Comparison of ENCODE assay signal across 26 mouse cellular contexts in the genomic region with DNA sequence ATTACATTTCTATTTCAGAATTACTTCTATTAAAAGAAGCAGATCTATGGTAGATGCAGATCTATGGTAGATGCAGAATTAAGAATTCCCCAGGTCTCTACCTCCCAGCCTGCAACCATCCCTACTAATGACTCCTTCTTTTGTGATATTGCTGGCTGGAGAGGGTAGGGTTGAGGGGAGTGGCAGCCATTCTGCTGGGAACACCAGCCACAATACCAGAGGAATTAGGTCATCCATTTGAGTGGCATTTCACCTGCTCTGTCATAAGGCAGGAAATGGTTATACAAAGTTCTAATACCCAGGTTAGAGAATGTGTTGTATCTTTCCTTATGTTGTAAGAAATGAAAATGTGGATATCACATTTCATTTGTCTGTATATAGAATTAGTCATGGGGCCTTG. TPM values are rescaled to one million over a fixed set of nuclear protein-coding genes. Genes with fewer than 3 reads are reported as not detected.
DNase-seq lines count a peak whose midpoint lies in the region; ATAC-seq and TF ChIP-seq lines count a peak whose summit lies in the region.
"Had no signal": no experiment of that assay in that cellular context is flagged by ENCODE, and none has a peak within 500 bp of the region (broad histone marks: within the 10 kb centered on the region; RNA-seq: fewer than 3 reads in every experiment).

No protein-coding gene starts in this region.

- DNase-seq in lung, postnatal 0 days (ENCODE audit: low spot score), result peak; percentile 46
- DNase-seq in lung, adult 2 months, result no peak
- no peak for DNase-seq in ovary, postnatal 10 days (ENCODE audit: low spot score)
- DNase-seq in layer of hippocampus, postnatal 14 days (ENCODE audit: low spot score in 2 of 2), result no peak
- DNase-seq in spleen, postnatal 14 days (ENCODE audit: low spot score in 2 of 2), result no peak
- DNase-seq: adrenal gland, adult 8-10 months; adrenal gland, postnatal 14 days; adrenal gland, postnatal 36 days; B cell, adult 2 months; cerebellum, adult 11-12 months; cerebellum, adult 9-10 months; cerebellum, postnatal 10 days; cerebellum, postnatal 25 days; forebrain, postnatal 0 days had no signal

- no peak overlapping the region for H3K4me2 ChIP-seq in lung, postnatal 0 days (replicated peaks; ENCODE audit: low read depth, low read length)
- no peak overlapping the region for H3K4me2 ChIP-seq in intestine, embryonic 15.5 days (replicated peaks)
- H3K4me2 ChIP-seq in intestine, postnatal 0 days (replicated peaks; ENCODE audit: low read depth), result no peak overlapping the region
- H3K4me2 ChIP-seq: embryonic facial prominence, embryonic 12.5 days; forebrain, embryonic 13.5 days; forebrain, embryonic 15.5 days had no signal

- peak; percentile 62 for ATAC-seq in lung, postnatal 0 days
- peak; percentile 47; the same call in 1 of the 2 replicates for ATAC-seq in intestine, embryonic 15.5 days
- peak; percentile 51; the same call in 1 of the 2 replicates for ATAC-seq in intestine, postnatal 0 days
- ATAC-seq: activated CD4-positive, CD25-positive, alpha-beta regulatory T cell, adult 4 months; CD4-positive, CD25-positive, alpha-beta regulatory T cell, adult 4 months; forebrain, embryonic 13.5 days; forebrain, embryonic 15.5 days; forebrain, postnatal 0 days; Patski had no signal

- H3K36me3 ChIP-seq in lung, postnatal 0 days (ENCODE audit: insufficient read depth, low read length), result no peaks in the 10 kb centered on the region
- no peaks in the 10 kb centered on the region for H3K36me3 ChIP-seq in intestine, embryonic 15.5 days
- no peaks in the 10 kb centered on the region for H3K36me3 ChIP-seq in intestine, postnatal 0 days (ENCODE audit: control insufficient read depth, insufficient read depth)
- H3K36me3 ChIP-seq: embryonic facial prominence, embryonic 10.5 days; embryonic facial prominence, embryonic 12.5 days; forebrain, embryonic 15.5 days; G1E had no signal

- no peaks in the 10 kb centered on the region for H3K4me1 ChIP-seq in lung, postnatal 0 days (ENCODE audit: insufficient read depth, low read depth, low read length)
- H3K4me1 ChIP-seq in lung, adult 2 months (ENCODE audit: control insufficient read depth, insufficient read depth, low read length), result peaks cover 3% of the 10 kb centered on the region; the same call in 1 of the 2 replicates
- no peaks in the 10 kb centered on the region for H3K4me1 ChIP-seq in intestine, embryonic 15.5 days (replicated peaks)
- no peaks in the 10 kb centered on the region for H3K4me1 ChIP-seq in intestine, postnatal 0 days (replicated peaks; ENCODE audit: control insufficient read depth, insufficient read depth, low read length)
- H3K4me1 ChIP-seq: embryonic facial prominence, embryonic 12.5 days; forebrain, embryonic 13.5 days; forebrain, embryonic 15.5 days had no signal

- TF ChIP-seq EP300 in lung, postnatal 0 days (IDR thresholded peaks at IDR 0.05), result no peak

- H3K27ac ChIP-seq in lung, postnatal 0 days (ENCODE audit: low read length), result no peak overlapping the region
- H3K27ac ChIP-seq in intestine, embryonic 15.5 days, result no peak overlapping the region
- H3K27ac ChIP-seq in intestine, postnatal 0 days (ENCODE audit: low read depth, low read length), result no peak overlapping the region
- H3K27ac ChIP-seq: embryonic facial prominence, embryonic 10.5 days; embryonic facial prominence, embryonic 12.5 days; forebrain, embryonic 13.5 days; forebrain, embryonic 15.5 days had no signal

- no peak for TF ChIP-seq CTCF in lung, postnatal 0 days (IDR thresholded peaks at IDR 0.05)
- no peak for TF ChIP-seq CTCF in lung, adult 2 months (IDR thresholded peaks at IDR 0.05; ENCODE audit: insufficient read depth, low read length)
- TF ChIP-seq CTCF in intestine, postnatal 0 days (IDR thresholded peaks at IDR 0.05; ENCODE audit: low read depth), result no peak

- no peak overlapping the region for H3K9ac ChIP-seq in lung, postnatal 0 days (replicated peaks; ENCODE audit: low read depth)
- no peak overlapping the region for H3K9ac ChIP-seq in intestine, embryonic 15.5 days
- no peak overlapping the region for H3K9ac ChIP-seq in intestine, postnatal 0 days (ENCODE audit: low read depth, low read length)
- H3K9ac ChIP-seq: embryonic facial prominence, embryonic 12.5 days; forebrain, embryonic 13.5 days; forebrain, embryonic 15.5 days; forebrain, postnatal 0 days had no signal

- H3K4me3 ChIP-seq in lung, postnatal 0 days (ENCODE audit: low read depth, low read length), result no peak overlapping the region
- no peak overlapping the region for H3K4me3 ChIP-seq in lung, adult 2 months (replicated peaks; ENCODE audit: extremely low read depth, low read depth, low read length)
- H3K4me3 ChIP-seq in intestine, embryonic 15.5 days (replicated peaks), result no peak overlapping the region
- no peak overlapping the region for H3K4me3 ChIP-seq in intestine, postnatal 0 days (ENCODE audit: low read depth, low read length)
- H3K4me3 ChIP-seq: embryonic facial prominence, embryonic 10.5 days; embryonic facial prominence, embryonic 12.5 days; forebrain, embryonic 13.5 days; forebrain, embryonic 15.5 days had no signal

- no peak for TF ChIP-seq POLR2A in lung, adult 2 months (IDR thresholded peaks at IDR 0.05; ENCODE audit: borderline replicate concordance, extremely low read depth, low read depth, low read length)

- no peaks in the 10 kb centered on the region for H3K9me3 ChIP-seq in lung, postnatal 0 days (ENCODE audit: low read length)
- H3K9me3 ChIP-seq in intestine, embryonic 15.5 days, result no peaks in the 10 kb centered on the region
- H3K9me3 ChIP-seq in intestine, postnatal 0 days (ENCODE audit: control insufficient read depth), result no peaks in the 10 kb centered on the region
- H3K9me3 ChIP-seq: embryonic facial prominence, embryonic 10.5 days; embryonic facial prominence, embryonic 12.5 days; forebrain, embryonic 13.5 days; forebrain, embryonic 15.5 days; G1E had no signal

- H3K27me3 ChIP-seq in lung, postnatal 0 days (replicated peaks; ENCODE audit: insufficient read depth, low read length), result no peaks in the 10 kb centered on the region
- H3K27me3 ChIP-seq in intestine, embryonic 15.5 days (replicated peaks), result no peaks in the 10 kb centered on the region; the same call in 1 of the 2 replicates
- no peaks in the 10 kb centered on the region for H3K27me3 ChIP-seq in intestine, postnatal 0 days (replicated peaks; ENCODE audit: control insufficient read depth, insufficient read depth, low read length)
- H3K27me3 ChIP-seq: CH12.LX; forebrain, embryonic 15.5 days had no signal

RNA-seq across cellular contexts. Expression of gene Jaml, which starts 9.1 kb away (rescaled TPM):
- polyA plus RNA-seq in lung, postnatal 0 days (2015; fragmentation: Nextera tagmentation; extraction: Ambion mirVana), result 2.1 and 3.3 TPM in 2 replicates
- polyA plus RNA-seq in lung, adult 2 months (2012; rRNA removed), result 0.69 and 1.3 TPM in 2 replicates
- 74.9 and 80.6 TPM in 2 replicates for polyA plus RNA-seq in intestine, embryonic 15.5 days (2015; fragmentation: Nextera tagmentation; extraction: Ambion mirVana)
- polyA plus RNA-seq in intestine, postnatal 0 days (2015; fragmentation: Nextera tagmentation; extraction: Ambion mirVana), result 221 and 255 TPM in 2 replicates
- total RNA-seq in layer of hippocampus, postnatal 14 days (2021), result under 1 TPM; 0.24 to 0.39 TPM
- total RNA-seq: forebrain, postnatal 0 days; G1E had no signal
- polyA plus RNA-seq: forebrain, embryonic 11.5 days; forebrain, embryonic 13.5 days; G1E; Patski had no signal

RNA-seq across cellular contexts. Expression of gene Scn2b, which starts 29.5 kb away (rescaled TPM):
- 0.27 and 0.49 TPM in 2 replicates for polyA plus RNA-seq in lung, postnatal 0 days (2015; fragmentation: Nextera tagmentation; extraction: Ambion mirVana)
- polyA plus RNA-seq in lung, adult 2 months (2012; rRNA removed), result 0.38 and 0.39 TPM in 2 replicates
- polyA plus RNA-seq in intestine, embryonic 15.5 days (2015; fragmentation: Nextera tagmentation; extraction: Ambion mirVana), result 2.7 and 3.0 TPM in 2 replicates
- 0.96 and 1.1 TPM in 2 replicates for polyA plus RNA-seq in intestine, postnatal 0 days (2015; fragmentation: Nextera tagmentation; extraction: Ambion mirVana)
- 100 to 1,000 TPM; 162 to 166 TPM for total RNA-seq in layer of hippocampus, postnatal 14 days (2021)
- total RNA-seq: CH12.LX had no signal
- polyA plus RNA-seq: G1E, Patski had no signal

RNA-seq across cellular contexts. Expression of gene Mpzl3, which starts 33.1 kb away (rescaled TPM):
- polyA plus RNA-seq in lung, postnatal 0 days (2015; fragmentation: Nextera tagmentation; extraction: Ambion mirVana), result 2.0 and 2.2 TPM in 2 replicates
- polyA plus RNA-seq in lung, adult 2 months (2012; rRNA removed), result 1.2 and 10.7 TPM in 2 replicates
- polyA plus RNA-seq in intestine, embryonic 15.5 days (2015; fragmentation: Nextera tagmentation; extraction: Ambion mirVana), result 5.4 and 6.3 TPM in 2 replicates
- polyA plus RNA-seq in intestine, postnatal 0 days (2015; fragmentation: Nextera tagmentation; extraction: Ambion mirVana), result 6.5 and 7.5 TPM in 2 replicates
- total RNA-seq in layer of hippocampus, postnatal 14 days (2021), result 1 to 10 TPM; 5.7 to 5.8 TPM

RNA-seq across cellular contexts. Expression of gene Mpzl2, which starts 48.4 kb away (rescaled TPM):
- polyA plus RNA-seq in lung, postnatal 0 days (2015; fragmentation: Nextera tagmentation; extraction: Ambion mirVana), result 4.2 and 4.3 TPM in 2 replicates
- polyA plus RNA-seq in lung, adult 2 months (2012; rRNA removed), result 3.3 and 8.6 TPM in 2 replicates
- 29.6 and 31.2 TPM in 2 replicates for polyA plus RNA-seq in intestine, embryonic 15.5 days (2015; fragmentation: Nextera tagmentation; extraction: Ambion mirVana)
- polyA plus RNA-seq in intestine, postnatal 0 days (2015; fragmentation: Nextera tagmentation; extraction: Ambion mirVana), result 9.1 and 11.0 TPM in 2 replicates
- total RNA-seq in layer of hippocampus, postnatal 14 days (2021), result under 1 TPM; 0.36 to 0.53 TPM
- polyA plus RNA-seq: activated CD4-positive, CD25-positive, alpha-beta regulatory T cell, adult 4 months; forebrain, embryonic 13.5 days; G1E; Patski had no signal

RNA-seq across cellular contexts. Expression of gene Scn4b, which starts 50.2 kb away (rescaled TPM):
- 0.13 TPM in 2 replicates for polyA plus RNA-seq in lung, postnatal 0 days (2015; fragmentation: Nextera tagmentation; extraction: Ambion mirVana)
- 0.34 and 1.0 TPM in 2 replicates for polyA plus RNA-seq in lung, adult 2 months (2012; rRNA removed)
- 0.11 and 0.13 TPM in 2 replicates for polyA plus RNA-seq in intestine, embryonic 15.5 days (2015; fragmentation: Nextera tagmentation; extraction: Ambion mirVana)
- 0.04 TPM in 1 of 2 replicates, not detected in the other for polyA plus RNA-seq in intestine, postnatal 0 days (2015; fragmentation: Nextera tagmentation; extraction: Ambion mirVana)
- 1 to 10 TPM; 6.0 to 8.2 TPM for total RNA-seq in layer of hippocampus, postnatal 14 days (2021)
- polyA plus RNA-seq: activated CD4-positive, CD25-positive, alpha-beta regulatory T cell, adult 4 months; G1E; Patski had no signal

Comparison
In these comparisons a context has a peak if more than half of its experiments do, and no peak if none do; other contexts are left out.
1. RNA of gene Jaml, which starts 9.1 kb away (polyA plus RNA-seq): 221 to 255 TPM in intestine, postnatal 0 days and 74.9 to 80.6 TPM in intestine, embryonic 15.5 days; 2.1 to 3.3 TPM in lung, postnatal 0 days and 0.69 to 1.3 TPM in lung, adult 2 months; every median in the first group is over 10 times any median in the second.
2. Peak in every context shown above with its lines, with median percentiles within 50 percentile points of each other: ATAC-seq.